Mouse (Mus musculus) gastrocnemius, adult 8-10 months (tissue): ENCODE measurements around the gene Erbb2. TPM values are rescaled to one million over a fixed set of nuclear protein-coding genes. Genes with fewer than 3 reads are reported as not detected.

Source experiments
- DNase-seq, 2 experiments: peaks; one replicate each; pipeline ENCODE4 v3.0.0; 2022; ENCODE audit warnings: low spot score in 2 of 2
- total RNA-seq, 4 experiments: library from RNA; stranded (reverse); gene quantifications; 2 replicates each; pipeline ENCODE4 v1.2.4; 2022

The Erbb2 gene
- total RNA-seq, 4 experiments from 2014 or later, result 1.3 to 1.5 (median 1.4) TPM

DNA sequence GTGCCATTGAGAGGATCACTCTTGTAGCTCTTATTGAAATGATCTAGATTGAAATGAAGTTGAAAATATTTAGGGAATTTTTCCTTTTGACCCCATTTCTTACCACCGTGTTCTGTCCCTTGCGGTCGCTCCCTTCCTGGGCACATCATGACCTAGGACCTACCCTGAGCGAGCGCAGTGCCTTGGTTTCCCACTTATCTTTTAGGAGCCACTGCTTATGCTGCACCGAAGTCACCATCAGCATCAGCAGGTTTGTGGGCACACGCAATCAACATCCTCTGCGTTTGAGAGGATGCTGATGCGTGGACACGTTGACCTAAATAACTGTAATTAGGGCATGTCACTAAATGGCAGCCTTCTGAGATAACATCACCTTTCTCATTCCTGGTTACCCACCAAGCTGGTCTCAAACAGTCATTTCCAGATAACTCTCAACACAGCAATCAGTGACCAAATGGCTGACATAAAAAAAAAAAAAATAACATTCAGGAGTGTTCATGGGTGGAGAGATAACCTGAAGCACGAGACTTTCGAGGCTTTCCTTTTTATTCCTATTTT is 67.7 kb downstream of the Erbb2 start:
- no peak for DNase-seq

DNA sequence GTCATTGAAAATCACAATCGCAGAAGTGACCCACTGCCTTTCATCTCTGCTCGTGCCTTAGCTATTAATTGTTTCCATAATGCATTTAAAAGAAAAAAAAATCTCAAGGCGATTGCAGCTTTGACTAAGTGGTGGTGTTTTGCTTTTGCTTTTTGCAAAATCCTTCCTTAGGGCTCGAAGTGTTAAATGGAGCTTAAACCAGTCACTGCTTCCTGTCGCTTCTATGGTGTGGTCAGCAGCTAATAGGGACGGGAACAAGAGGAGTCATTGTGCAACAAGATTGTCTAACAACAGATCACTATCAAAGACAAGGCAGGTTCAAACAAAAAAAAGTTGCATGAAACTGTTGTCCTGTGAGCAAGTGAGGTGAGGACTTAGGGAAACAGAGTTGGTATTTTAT is 69.0 kb downstream of the Erbb2 start:
- DNase-seq, result no peak

DNA sequence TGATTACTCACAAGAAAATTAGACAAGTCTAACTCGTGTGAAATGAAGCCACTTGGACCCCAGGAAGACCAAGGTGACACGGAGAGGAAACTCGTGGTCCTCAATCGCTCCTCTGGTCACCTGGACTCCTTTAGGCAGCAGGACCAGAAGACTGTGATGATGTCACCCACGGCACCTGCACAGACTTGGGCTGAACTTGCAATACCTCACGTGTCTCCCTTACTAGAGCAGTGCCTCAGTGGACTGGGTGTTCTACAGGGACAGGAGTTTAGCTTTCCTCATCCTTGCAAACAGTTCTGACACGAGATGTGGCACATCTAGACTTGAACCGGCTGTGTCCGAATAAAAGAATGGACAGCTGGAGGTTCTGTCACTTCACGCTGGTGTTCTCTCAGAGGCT is 69.8 kb downstream of the Erbb2 start:
- DNase-seq, result no peak

DNA sequence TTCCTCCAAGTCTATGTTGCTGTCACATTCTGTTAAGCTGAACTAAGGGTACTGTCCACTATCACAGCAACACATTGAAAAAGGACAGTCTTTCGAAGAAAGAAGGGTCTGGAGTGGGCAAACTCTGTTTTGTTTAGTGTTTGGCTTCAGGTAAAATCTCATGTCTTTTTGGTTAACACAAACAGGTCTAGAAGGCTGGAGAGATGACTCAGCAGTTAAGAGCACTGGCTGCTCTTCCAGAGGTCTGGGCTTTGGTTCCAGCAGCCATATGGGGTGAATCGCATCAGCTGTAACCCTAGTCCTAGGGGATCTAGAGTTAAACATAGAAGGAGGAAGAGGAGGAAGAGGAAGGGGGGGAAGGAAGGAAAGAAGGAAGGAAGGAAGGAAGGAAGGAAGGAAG is 73.5 kb downstream of the Erbb2 start:
- no peak for DNase-seq

Other genes with a start within 250 kb of the Erbb2 start
- gene Med1, start 219.2 kb upstream of the Erbb2 start, total RNA-seq, result 10 to 100 TPM; 21.4 to 28.2 (median 25.6) TPM
- 10 to 100 TPM; 10.5 to 15.2 (median 11.3) TPM for gene Cdk12, start 209.4 kb upstream of the Erbb2 start, total RNA-seq
- not detected for gene Neurod2, start 82.8 kb upstream of the Erbb2 start, total RNA-seq
- under 1 TPM in 3 of 4 experiments, not detected in 1; 0.27 to 0.90 (median 0.44) TPM for gene Ppp1r1b, start 64.1 kb upstream of the Erbb2 start, total RNA-seq
- 10 to 100 TPM; 12.0 to 18.2 (median 13.9) TPM for gene Stard3, start 54.1 kb upstream of the Erbb2 start, total RNA-seq
- 1,000 to 10,000 TPM; 3,817 to 5,138 (median 4,616) TPM for gene Tcap, start 28.7 kb upstream of the Erbb2 start, total RNA-seq
- gene Pnmt, start 26.0 kb upstream of the Erbb2 start, total RNA-seq, result 1 to 10 TPM; 2.7 to 6.6 (median 3.8) TPM
- 1 to 10 TPM; 1.8 to 2.5 (median 2.2) TPM for gene Pgap3, start 12.0 kb upstream of the Erbb2 start, total RNA-seq
- 10 to 100 TPM; 34.5 to 41.7 (median 37.7) TPM for gene Mien1, start 26.5 kb downstream of the Erbb2 start, total RNA-seq
- gene Grb7, start 33.9 kb downstream of the Erbb2 start, total RNA-seq, result under 1 TPM in 2 of 4 experiments, not detected in 2; 0.11 to 0.29 TPM
- gene Ikzf3, start 133.6 kb downstream of the Erbb2 start, total RNA-seq, result not detected
- gene Zpbp2, start 138.6 kb downstream of the Erbb2 start, total RNA-seq, result not detected
- 10 to 100 TPM; 26.7 to 31.9 (median 28.4) TPM for gene Ormdl3, start 174.9 kb downstream of the Erbb2 start, total RNA-seq
- gene Lrrc3c, start 185.8 kb downstream of the Erbb2 start, total RNA-seq, result not detected
- gene Gm12355, start 213.2 kb downstream of the Erbb2 start, total RNA-seq, result 1 to 10 TPM; 5.1 to 6.1 (median 5.4) TPM
- gene Gsdma3, start 213.9 kb downstream of the Erbb2 start, total RNA-seq, result 10 to 100 TPM in 1 of 4 experiments, 1 to 10 TPM in 3; 5.5 to 18.2 (median 8.3) TPM
- gene Gsdma2, start 234.3 kb downstream of the Erbb2 start, total RNA-seq, result under 1 TPM in 3 of 4 experiments, not detected in 1; 0.24 to 0.51 (median 0.25) TPM